Mouse (Mus musculus) liver, adult 2 months (tissue): ENCODE measurements around the gene Nol10.

ENCODE experiments used
- CTCF ChIP-seq: fragments of 200-500 bp; IDR thresholded peaks from 2 replicates; pipeline ENCODE4 v1.5.1; 2011; ENCODE audit warnings: low read depth, low read length, control low read depth
- POLR2A ChIP-seq: fragments of 200-500 bp; IDR thresholded peaks from 2 replicates; pipeline ENCODE4 v1.6.1; 2011; ENCODE audit warnings: low read length, control low read depth; ENCODE audit not compliant: insufficient read depth; ENCODE audit errors: extremely low read depth

DNA sequence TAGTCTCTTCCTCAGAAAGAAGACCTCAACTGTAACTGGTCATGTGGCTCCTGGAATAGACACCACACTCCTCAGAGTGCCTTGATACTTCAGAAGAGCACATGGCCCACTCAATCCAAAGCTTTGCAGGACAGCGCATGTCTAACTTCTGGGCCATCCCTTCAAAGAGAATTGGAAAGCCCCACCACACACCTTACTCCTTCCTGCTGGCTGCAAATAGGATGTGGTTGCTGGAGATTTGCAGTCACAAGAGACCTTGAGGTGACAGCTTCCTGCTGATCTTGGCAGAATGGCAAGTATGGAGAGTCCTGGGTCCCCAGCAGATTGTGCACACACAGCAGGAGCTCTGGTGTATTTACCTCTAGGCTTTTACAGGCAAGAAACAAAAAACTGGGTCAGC, 123.1 kb downstream of the Nol10 start:
- TF ChIP-seq POLR2A = no peak
- TF ChIP-seq CTCF = no peak
